In genomic region chr5:149322938-149323553, GRCm38 (mm10) we compare ENCODE assay signal across 8 mouse cellular contexts. TPM values are rescaled to one million over a fixed set of nuclear protein-coding genes. Genes with fewer than 3 reads are reported as not detected.
DNase-seq lines count a peak whose midpoint lies in the region; ATAC-seq and TF ChIP-seq lines count a peak whose summit lies in the region.

No protein-coding gene starts in this region.

- H3K27me3 ChIP-seq in embryonic facial prominence, embryonic 14.5 days (replicated peaks; ENCODE audit: control insufficient read depth, insufficient read depth, low read length) = no peaks in the 10 kb centered on the region
- H3K27me3 ChIP-seq in hindbrain, embryonic 13.5 days = no peaks in the 10 kb centered on the region
- no peaks in the 10 kb centered on the region for H3K27me3 ChIP-seq in limb, embryonic 11.5 days (ENCODE audit: control insufficient read depth, insufficient read depth, low read length)

- no peak overlapping the region for H3K9ac ChIP-seq in embryonic facial prominence, embryonic 14.5 days (ENCODE audit: low read depth, low read length)
- no peak overlapping the region for H3K9ac ChIP-seq in hindbrain, embryonic 13.5 days
- H3K9ac ChIP-seq in limb, embryonic 11.5 days (ENCODE audit: low read length) = no peak overlapping the region

- WGBS in embryonic facial prominence, embryonic 14.5 days = 73% methylated on average over 9 of the region's 9 CpGs
- 90% methylated on average over 9 of the region's 9 CpGs for WGBS in hindbrain, embryonic 13.5 days
- 85% methylated on average over 9 of the region's 9 CpGs for WGBS in limb, embryonic 11.5 days
- 80% methylated on average over 9 of the region's 9 CpGs for WGBS in lung, adult 2 months

- H3K4me3 ChIP-seq in embryonic facial prominence, embryonic 14.5 days (ENCODE audit: low read depth, low read length) = no peak overlapping the region
- H3K4me3 ChIP-seq in hindbrain, embryonic 13.5 days = no peak overlapping the region
- no peak overlapping the region for H3K4me3 ChIP-seq in limb, embryonic 11.5 days (ENCODE audit: low read depth, low read length)
- no peak overlapping the region for H3K4me3 ChIP-seq in lung, adult 2 months (replicated peaks; ENCODE audit: extremely low read depth, low read depth, low read length)

- H3K4me1 ChIP-seq in embryonic facial prominence, embryonic 14.5 days (ENCODE audit: control insufficient read depth, insufficient read depth, low read length) = peaks cover 34% of the 10 kb centered on the region
- peaks cover 48% of the 10 kb centered on the region for H3K4me1 ChIP-seq in hindbrain, embryonic 13.5 days (replicated peaks)
- peaks cover 30% of the 10 kb centered on the region for H3K4me1 ChIP-seq in limb, embryonic 11.5 days (ENCODE audit: control insufficient read depth, insufficient read depth, low read length)
- no peaks in the 10 kb centered on the region for H3K4me1 ChIP-seq in lung, adult 2 months (ENCODE audit: control insufficient read depth, insufficient read depth, low read length)

- DNase-seq in gastrocnemius, postnatal 14 days = peak; percentile 27
- no peak for DNase-seq in gastrocnemius, postnatal 36 days
- no peak for DNase-seq in embryonic facial prominence, embryonic 14.5 days (ENCODE audit: low spot score)
- no peak for DNase-seq in limb, embryonic 11.5 days (ENCODE audit: low spot score)
- DNase-seq in lung, adult 2 months = no peak
- DNase-seq in MN1 (ENCODE audit: low spot score) = no peak

- H3K4me2 ChIP-seq in embryonic facial prominence, embryonic 14.5 days (ENCODE audit: low read depth, low read length) = no peak overlapping the region
- H3K4me2 ChIP-seq in hindbrain, embryonic 13.5 days = no peak overlapping the region
- H3K4me2 ChIP-seq in limb, embryonic 11.5 days (ENCODE audit: low read depth, severe bottlenecking) = no peak overlapping the region

- H3K36me3 ChIP-seq in embryonic facial prominence, embryonic 14.5 days (ENCODE audit: control insufficient read depth, insufficient read depth, low read length) = no peaks in the 10 kb centered on the region
- no peaks in the 10 kb centered on the region for H3K36me3 ChIP-seq in hindbrain, embryonic 13.5 days
- no peaks in the 10 kb centered on the region for H3K36me3 ChIP-seq in limb, embryonic 11.5 days (ENCODE audit: control insufficient read depth, insufficient read depth, low read length)

- TF ChIP-seq CTCF in lung, adult 2 months (IDR thresholded peaks at IDR 0.05; ENCODE audit: insufficient read depth, low read length) = no peak

- intact Hi-C loops in gastrocnemius, postnatal 14 days (cut with DNase I; ENCODE audit: low total_unique reads) = no loop called here
- intact Hi-C loops in gastrocnemius, postnatal 36 days (cut with DNase I) = no loop called here

- TF ChIP-seq POLR2A in lung, adult 2 months (IDR thresholded peaks at IDR 0.05; ENCODE audit: borderline replicate concordance, extremely low read depth, low read depth, low read length) = no peak

- no peak for ATAC-seq in embryonic facial prominence, embryonic 14.5 days (ENCODE audit: low read depth)
- no peak for ATAC-seq in hindbrain, embryonic 13.5 days (ENCODE audit: low FRiP score)
- ATAC-seq in limb, embryonic 11.5 days (ENCODE audit: insufficient number of reproducible peaks, low FRiP score, low TSS enrichment, low read depth) = no peak
- no peak for ATAC-seq in erythroblast, adult 5-6 weeks (replicated peaks; ENCODE audit: low FRiP score, poor library complexity, severe bottlenecking)

- H3K27ac ChIP-seq in embryonic facial prominence, embryonic 14.5 days (replicated peaks; ENCODE audit: low read depth, low read length) = peak overlapping the region; percentile 84
- H3K27ac ChIP-seq in hindbrain, embryonic 13.5 days = peak overlapping the region; percentile 23; the same call in 1 of the 2 replicates
- peak overlapping the region; percentile 96 for H3K27ac ChIP-seq in limb, embryonic 11.5 days (replicated peaks; ENCODE audit: low read depth, low read length)

- H3K9me3 ChIP-seq in embryonic facial prominence, embryonic 14.5 days (ENCODE audit: control insufficient read depth, low read length) = no peaks in the 10 kb centered on the region
- no peaks in the 10 kb centered on the region for H3K9me3 ChIP-seq in hindbrain, embryonic 13.5 days
- no peaks in the 10 kb centered on the region for H3K9me3 ChIP-seq in limb, embryonic 11.5 days (ENCODE audit: control insufficient read depth, low read length)

RNA-seq across cellular contexts. Expression of gene Alox5ap, which starts 58.5 kb away (rescaled TPM):
- 1 to 10 TPM; 8.2 to 9.5 TPM for total RNA-seq in gastrocnemius, postnatal 14 days (2021)
- 1 to 10 TPM; 5.0 to 6.5 TPM for total RNA-seq in gastrocnemius, postnatal 36 days (2021)
- 15.9 and 17.4 TPM in 2 replicates for polyA plus RNA-seq in embryonic facial prominence, embryonic 14.5 days (2014; fragmentation: Nextera tagmentation; extraction: Ambion mirVana)
- 9.0 and 11.2 TPM in 2 replicates for polyA plus RNA-seq in hindbrain, embryonic 13.5 days (2015; fragmentation: Nextera tagmentation; extraction: Ambion mirVana)
- 10.6 and 11.3 TPM in 2 replicates for polyA plus RNA-seq in limb, embryonic 11.5 days (2014; fragmentation: Nextera tagmentation; extraction: Ambion mirVana)
- 202 and 238 TPM in 2 replicates for total RNA-seq in erythroblast, adult 5-6 weeks (2015; ENCODE audit: low replicate concordance)
- total RNA-seq in erythroblast, adult 5-6 weeks (2017; ENCODE audit: low replicate concordance) = 173 and 187 TPM in 2 replicates
- polyA plus RNA-seq in lung, adult 2 months (2012; rRNA removed) = 65.9 and 104 TPM in 2 replicates

Comparison
In these comparisons a context has a peak if more than half of its experiments do, and no peak if none do; other contexts are left out.
1. H3K27ac ChIP-seq: peak in every context shown above with its lines; median percentile 96 in limb, embryonic 11.5 days; 84 in embryonic facial prominence, embryonic 14.5 days; 23 in hindbrain, embryonic 13.5 days.